Mouse (Mus musculus) megakaryocyte, embryonic 14.5 days (primary cell): ENCODE results near the gene Tex2.
"Not testable (repeated sequence)": the region's sequence is repeated elsewhere in the genome, so short reads cannot be mapped to it uniquely, and the experiment has no call there.

Experiments
- FLI1 ChIP-seq: IDR thresholded peaks from 2 replicates; pipeline ENCODE4 v1.6.1; 2012; ENCODE audit warnings: low read length, inconsistent platforms, mixed read lengths
- GATA1 ChIP-seq: IDR thresholded peaks from 3 replicates; pipeline ENCODE4 v1.6.1; 2012; ENCODE audit warnings: mixed read lengths, low read length, inconsistent platforms, borderline replicate concordance

GRCm38 (mm10) chr11:106577624-106578355 is 35.4 kb downstream of the Tex2 start:
- not testable (repeated sequence) for TF ChIP-seq GATA1, FLI1
